Mouse (Mus musculus) MEL (cell line): ENCODE measurements at regions not wholly inside any gene's neighbourhood (a gene's known extent, or its start where the extent isn't known, plus 50 kb on each side); places are given as distances from the start of the nearest gene placed in this dataset.

Source experiments
- DNase-seq: peaks from one replicate; pipeline ENCODE4 v3.0.0; 2011; ENCODE audit warnings: low read depth, low spot score
- H3K27ac ChIP-seq: 2 replicates; pipeline ENCODE4 v1.5.1; 2012; ENCODE audit warnings: low read depth, mild to moderate bottlenecking, control low read depth, low read length, moderate library complexity; ENCODE audit not compliant: control insufficient read depth
- H3K27me3 ChIP-seq, 2 experiments: fragments of 150-350 bp in 1 of 2; sonication (generic) in 1 of 2; 2 replicates each; pipeline ENCODE4 v1.6.1; 2012; ENCODE audit warnings: low read length in 2 of 2, mild to moderate bottlenecking in 2 of 2, improper control_type of control experiment in 1 of 2, moderate library complexity in 1 of 2; ENCODE audit not compliant: insufficient read depth in 2 of 2, control insufficient read depth in 1 of 2
- H3K36me3 ChIP-seq, 2 experiments: 2 replicates each; pipeline ENCODE4 v1.6.1; 2012 to 2014; ENCODE audit warnings: low read length in 2 of 2, improper control_type of control experiment in 1 of 2, inconsistent platforms in 1 of 2, mild to moderate bottlenecking in 1 of 2; ENCODE audit not compliant: insufficient read depth in 2 of 2, control insufficient read depth in 1 of 2
- H3K4me1 ChIP-seq, 2 experiments: fragments of 150-350 bp in 1 of 2; sonication (generic) in 1 of 2; 2 replicates each; pipeline ENCODE4 v1.6.1; 2012; ENCODE audit warnings: low read length in 2 of 2, improper control_type of control experiment in 1 of 2, mild to moderate bottlenecking in 1 of 2; ENCODE audit not compliant: insufficient read depth in 2 of 2, control insufficient read depth in 1 of 2
- H3K4me3 ChIP-seq, 2 experiments: fragments of 150-350 bp in 1 of 2; sonication (generic) in 1 of 2; 2 replicates each; pipeline ENCODE4 v1.5.1; 2012; ENCODE audit warnings: low read depth in 2 of 2, low read length in 2 of 2, mild to moderate bottlenecking in 2 of 2, moderate library complexity in 2 of 2, control low read depth in 1 of 2, improper control_type of control experiment in 1 of 2; ENCODE audit not compliant: control insufficient read depth in 1 of 2, insufficient read depth in 1 of 2
- H3K79me2 ChIP-seq: 2 replicates; pipeline ENCODE4 v1.6.1; 2012; ENCODE audit warnings: mild to moderate bottlenecking, low read length, moderate library complexity; ENCODE audit not compliant: control insufficient read depth, poor library complexity, insufficient read depth
- H3K9ac ChIP-seq: 2 replicates; pipeline ENCODE4 v1.6.1; 2012; ENCODE audit warnings: low read depth, mild to moderate bottlenecking, control low read depth, low read length, moderate library complexity; ENCODE audit not compliant: control insufficient read depth, poor library complexity, severe bottlenecking
- H3K9me3 ChIP-seq: fragments of 150-350 bp; sonication (generic); replicated peaks from 2 replicates; pipeline ENCODE4 v1.6.1; 2012; ENCODE audit warnings: mild to moderate bottlenecking, low read length, improper control_type of control experiment, moderate library complexity; ENCODE audit not compliant: insufficient read depth
- BHLHE40 ChIP-seq: IDR thresholded peaks from 2 replicates; pipeline ENCODE4 v1.6.1; 2012; ENCODE audit warnings: low read depth, mild to moderate bottlenecking, inconsistent platforms, low read length, improper control_type of control experiment, borderline replicate concordance
- CHD1 ChIP-seq: IDR thresholded peaks from 2 replicates; pipeline ENCODE4 v1.6.1; 2012; ENCODE audit warnings: low read depth, mild to moderate bottlenecking, inconsistent platforms, low read length, improper control_type of control experiment
- EP300 ChIP-seq, 2 experiments: IDR thresholded peaks; 2 replicates each; pipeline ENCODE4 v1.6.1; 2011; ENCODE audit warnings: improper control_type of control experiment in 2 of 2, low read length in 2 of 2, low read depth in 1 of 2, mild to moderate bottlenecking in 1 of 2
- ETS1 ChIP-seq: IDR thresholded peaks from 2 replicates; pipeline ENCODE4 v1.6.1; 2012; ENCODE audit warnings: low read depth, mild to moderate bottlenecking, inconsistent platforms, low read length, improper control_type of control experiment, moderate library complexity
- GATA1 ChIP-seq: IDR thresholded peaks from 2 replicates; pipeline ENCODE4 v1.6.1; 2011; ENCODE audit warnings: low read depth, low read length, improper control_type of control experiment
- HCFC1 ChIP-seq: IDR thresholded peaks from 2 replicates; pipeline ENCODE4 v1.6.1; 2012; ENCODE audit warnings: low read depth, mild to moderate bottlenecking, inconsistent platforms, low read length, improper control_type of control experiment, moderate library complexity
- MAFK ChIP-seq: IDR thresholded peaks from 2 replicates; pipeline ENCODE4 v1.6.1; 2011; ENCODE audit warnings: low read depth, mild to moderate bottlenecking, low read length, improper control_type of control experiment, borderline replicate concordance
- MAX ChIP-seq: IDR thresholded peaks from 2 replicates; pipeline ENCODE4 v1.6.1; 2011; ENCODE audit warnings: low read length, improper control_type of control experiment
- MAZ ChIP-seq: IDR thresholded peaks from 2 replicates; pipeline ENCODE4 v1.6.1; 2012; ENCODE audit warnings: low read depth, mild to moderate bottlenecking, inconsistent platforms, low read length, improper control_type of control experiment
- NELFE ChIP-seq: IDR thresholded peaks from 2 replicates; pipeline ENCODE4 v1.6.1; 2011; ENCODE audit warnings: low read depth, low read length, improper control_type of control experiment
- NRF1 ChIP-seq: IDR thresholded peaks from 2 replicates; pipeline ENCODE4 v1.6.1; 2014; ENCODE audit warnings: low read depth, mild to moderate bottlenecking, inconsistent platforms, low read length, improper control_type of control experiment, moderate library complexity; ENCODE audit not compliant: poor library complexity, insufficient read depth, severe bottlenecking
- POLR2AphosphoS5 ChIP-seq: IDR thresholded peaks from 2 replicates; pipeline ENCODE4 v1.6.1; 2012; ENCODE audit warnings: low read depth, borderline replicate concordance, mild to moderate bottlenecking, inconsistent platforms, low read length, moderate library complexity, mixed read lengths
- RAD21 ChIP-seq: IDR thresholded peaks from 2 replicates; pipeline ENCODE4 v1.6.1; 2011; ENCODE audit warnings: mild to moderate bottlenecking, low read depth, low read length, improper control_type of control experiment
- TAL1 ChIP-seq: IDR thresholded peaks from 2 replicates; pipeline ENCODE4 v1.6.1; 2012; ENCODE audit warnings: mild to moderate bottlenecking, inconsistent platforms, low read length, moderate library complexity, mixed read lengths
- USF1 ChIP-seq: IDR thresholded peaks from 2 replicates; pipeline ENCODE4 v1.6.1; 2014; ENCODE audit warnings: low read depth, mild to moderate bottlenecking, inconsistent platforms, low read length, improper control_type of control experiment, moderate library complexity
- USF2 ChIP-seq, 2 experiments: IDR thresholded peaks; 2 replicates each; pipeline ENCODE4 v1.6.1; 2011 to 2012; ENCODE audit warnings: improper control_type of control experiment in 2 of 2, low read length in 2 of 2, borderline replicate concordance in 1 of 2, inconsistent platforms in 1 of 2, low read depth in 1 of 2, mild to moderate bottlenecking in 1 of 2; ENCODE audit not compliant: insufficient read depth in 1 of 2
- ZC3H11A ChIP-seq: IDR thresholded peaks from 2 replicates; pipeline ENCODE4 v1.6.1; 2012; ENCODE audit warnings: low read depth, mild to moderate bottlenecking, inconsistent platforms, low read length, improper control_type of control experiment
- ZMIZ1 ChIP-seq: IDR thresholded peaks from 2 replicates; pipeline ENCODE4 v1.6.1; 2012; ENCODE audit warnings: low read depth, mild to moderate bottlenecking, inconsistent platforms, low read length, improper control_type of control experiment, moderate library complexity

GRCm38 (mm10) chr6:95256303-95256702, 65.6 kb upstream of the Gm10234 start:
- Histone ChIP-seq H3K27ac (no peak overlapping the region), H3K9me3 (no peaks in the 10 kb centered on the region), H3K36me3 (no peaks in the 10 kb centered on the region), H3K79me2 (no peaks in the 10 kb centered on the region), H3K4me3 (no peak overlapping the region), H3K9ac (no peak overlapping the region), H3K4me1 (no peaks in the 10 kb centered on the region), H3K27me3 (no peaks in the 10 kb centered on the region)
- no peak for DNase-seq
- TF ChIP-seq GATA1 (no peak), HCFC1 (no peak), CHD1 (no peak), NELFE (no peak), ETS1 (no peak), EP300 (IDR thresholded peaks at IDR 0.05; ENCODE audit: low read depth in 1 of 2, low read length in 2 of 2) (no peak)

DNA sequence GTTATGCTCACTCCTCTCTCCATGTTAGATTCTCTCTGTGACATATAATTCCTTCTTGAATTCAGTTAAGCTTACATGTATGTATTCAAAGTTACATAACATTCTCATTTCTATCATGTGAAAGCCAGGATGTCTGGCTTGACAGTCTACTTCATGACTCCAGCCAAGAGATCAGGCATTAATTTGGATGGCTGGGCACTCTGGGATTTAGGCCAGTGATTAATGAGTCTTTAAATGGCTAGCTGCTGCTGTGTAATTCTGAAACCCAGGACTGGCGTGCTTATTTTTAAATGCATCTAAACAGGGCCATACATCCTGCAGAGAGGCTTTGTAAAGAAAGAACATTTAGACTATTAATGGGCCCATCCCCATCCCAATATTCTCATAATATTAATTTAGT, 60.9 kb upstream of the Gm10234 start:
- Histone ChIP-seq H3K4me3 (no peak overlapping the region), H3K9ac (no peak overlapping the region), H3K27ac (no peak overlapping the region), H3K4me1 (no peaks in the 10 kb centered on the region), H3K36me3 (no peaks in the 10 kb centered on the region), H3K79me2 (no peaks in the 10 kb centered on the region), H3K27me3 (no peaks in the 10 kb centered on the region), H3K9me3 (no peaks in the 10 kb centered on the region)
- DNase-seq, result no peak
- TF ChIP-seq BHLHE40, result no peak

GRCm38 (mm10) chr6:95264011-95264869, 57.7 kb upstream of the Gm10234 start:
- Histone ChIP-seq H3K79me2 (no peaks in the 10 kb centered on the region), H3K27me3 (no peaks in the 10 kb centered on the region), H3K36me3 (no peaks in the 10 kb centered on the region), H3K4me1 (no peaks in the 10 kb centered on the region), H3K9me3 (no peaks in the 10 kb centered on the region), H3K9ac (no peak overlapping the region), H3K4me3 (no peak overlapping the region), H3K27ac (no peak overlapping the region)
- no peak for DNase-seq
- TF ChIP-seq ZMIZ1 (no peak), NRF1 (no peak), MAX (no peak), TAL1 (no peak), USF1 (no peak), MAFK (no peak), MAZ (no peak), GATA1 (no peak), ZC3H11A (no peak), RAD21 (no peak), POLR2AphosphoS5 (no peak), USF2 (IDR thresholded peaks at IDR 0.05; ENCODE audit: borderline replicate concordance in 1 of 2, insufficient read depth in 1 of 2, low read depth in 1 of 2, low read length in 2 of 2) (no peak)
- TF ChIP-seq, all 39 proteins: peak for 0
